Mouse (Mus musculus) limb, embryonic 13.5 days (tissue): Measurements from ENCODE around the gene Nxpe5. TPM values are rescaled to one million over a fixed set of nuclear protein-coding genes. Genes with fewer than 3 reads are reported as not detected.
"Not testable (repeated sequence)": the region's sequence is repeated elsewhere in the genome, so short reads cannot be mapped to it uniquely, and the experiment has no call there.

Source experiments
- ATAC-seq: fragments of 200-750 bp; cut with Nextera tagmentation; 2 replicates; pipeline ENCODE4 v1.8.0; 2017; ENCODE audit warnings: low read depth, moderate number of reproducible peaks, moderate TSS enrichment; ENCODE audit not compliant: low FRiP score
- H3K27ac ChIP-seq: fragments of 300-500 bp; sonication (generic); 2 replicates; pipeline ENCODE4 v1.5.1; 2015; ENCODE audit warnings: inconsistent platforms, mild to moderate bottlenecking, moderate library complexity
- H3K27me3 ChIP-seq: fragments of 300-500 bp; sonication (generic); 2 replicates; pipeline ENCODE4 v1.6.1; 2015; ENCODE audit warnings: mild to moderate bottlenecking, inconsistent platforms
- H3K36me3 ChIP-seq: fragments of 300-500 bp; sonication (generic); 2 replicates; pipeline ENCODE4 v1.6.1; 2015; ENCODE audit warnings: inconsistent platforms, mild to moderate bottlenecking, moderate library complexity
- H3K4me1 ChIP-seq: fragments of 300-500 bp; sonication (generic); 2 replicates; pipeline ENCODE4 v1.6.1; 2015; ENCODE audit warnings: inconsistent platforms
- H3K4me2 ChIP-seq: fragments of 300-500 bp; sonication (generic); replicated peaks from 2 replicates; pipeline ENCODE4 v1.6.1; 2015; ENCODE audit warnings: inconsistent platforms, mild to moderate bottlenecking, moderate library complexity
- H3K4me3 ChIP-seq: fragments of 300-500 bp; sonication (generic); 2 replicates; pipeline ENCODE4 v1.5.1; 2015; ENCODE audit warnings: moderate library complexity, mild to moderate bottlenecking, inconsistent platforms
- H3K9ac ChIP-seq: fragments of 300-500 bp; sonication (generic); 2 replicates; pipeline ENCODE4 v1.6.1; 2015; ENCODE audit warnings: mild to moderate bottlenecking, inconsistent platforms
- H3K9me3 ChIP-seq: fragments of 300-500 bp; sonication (generic); 2 replicates; pipeline ENCODE4 v1.6.1; 2016; ENCODE audit warnings: inconsistent platforms
- WGBS: fragments of 180-500 bp; shearing (Covaris S2); methylation state at CpG from one replicate; pipeline ENCODE4 v1.1.7; 2015; 5-methylcytosine and 5-hydroxymethylcytosine counted together
- polyA plus RNA-seq: library from polyadenylated mRNA; unstranded; fragments of >200 nt; fragmentation: Nextera tagmentation; extraction: Ambion mirVana; gene quantifications from 2 replicates; pipeline ENCODE4 v1.2.1, GENCODE M21; 2015

Gene Nxpe5
- polyA plus RNA-seq, result not detected in 2 replicates

DNA sequence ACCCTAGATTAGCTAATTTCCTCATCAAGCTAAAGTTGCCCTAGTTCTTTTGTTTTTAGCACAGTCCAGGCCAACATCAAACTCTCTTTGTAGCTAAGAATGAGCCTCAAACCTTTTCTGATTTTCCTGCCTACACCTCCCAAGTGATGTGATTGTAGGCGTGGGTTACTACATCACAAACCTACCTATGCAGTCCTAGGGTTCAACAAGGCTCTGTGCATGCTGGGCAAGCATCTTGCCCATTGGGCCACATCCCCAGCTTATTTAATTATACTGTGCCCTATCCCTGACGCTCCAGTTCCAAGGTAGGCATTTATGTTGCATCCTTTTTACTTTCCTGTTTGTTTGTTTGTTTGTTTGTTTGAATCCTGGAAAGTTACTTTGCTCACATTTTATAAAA is at the start of gene Nxpe5:
Nxpe5 (plus strand) TSS at position 199 of the 400 bp plus-strand sequence.
- H3K4me3 ChIP-seq, result no peak within 1 kb of the TSS
- WGBS, result 36% methylated on average over 2 of the region's 2 CpGs
- no peak for ATAC-seq
- H3K4me2 ChIP-seq, result no peak within 1 kb of the TSS
- H3K27ac ChIP-seq, result no peak within 1 kb of the TSS
- H3K4me1 ChIP-seq, result no peaks in the 10 kb centered on the region
- no peaks in the 10 kb centered on the region for H3K9me3 ChIP-seq
- H3K27me3 ChIP-seq, result no peaks in the 10 kb centered on the region
- H3K36me3 ChIP-seq, result no peaks in the 10 kb centered on the region
- no peak within 1 kb of the TSS for H3K9ac ChIP-seq

- Histone ChIP-seq H3K4me2 (peak within 1 kb of the TSS; percentile 72), H3K27ac (peak within 1 kb of the TSS; percentile 85), H3K9ac (peak within 1 kb of the TSS; percentile 81), H3K36me3 (peaks cover 48% of the 10 kb centered on the region), H3K9me3 (no peaks in the 10 kb centered on the region), H3K4me3 (peak within 1 kb of the TSS; percentile 78), H3K27me3 (no peaks in the 10 kb centered on the region), H3K4me1 (peaks cover 19% of the 10 kb centered on the region)
- WGBS, result under 1% methylated on average over 31 of the region's 31 CpGs
- peak; percentile 86 for ATAC-seq
Measured at GRCm38 (mm10) chr5:138186950-138187638, 38.6 kb upstream of the Nxpe5 start, which contains the start of the genes Taf6 and Cnpy4. Gene Taf6 (minus strand): TSS chr5:138187451. Gene Cnpy4 (plus strand): TSS chr5:138187485.

DNA sequence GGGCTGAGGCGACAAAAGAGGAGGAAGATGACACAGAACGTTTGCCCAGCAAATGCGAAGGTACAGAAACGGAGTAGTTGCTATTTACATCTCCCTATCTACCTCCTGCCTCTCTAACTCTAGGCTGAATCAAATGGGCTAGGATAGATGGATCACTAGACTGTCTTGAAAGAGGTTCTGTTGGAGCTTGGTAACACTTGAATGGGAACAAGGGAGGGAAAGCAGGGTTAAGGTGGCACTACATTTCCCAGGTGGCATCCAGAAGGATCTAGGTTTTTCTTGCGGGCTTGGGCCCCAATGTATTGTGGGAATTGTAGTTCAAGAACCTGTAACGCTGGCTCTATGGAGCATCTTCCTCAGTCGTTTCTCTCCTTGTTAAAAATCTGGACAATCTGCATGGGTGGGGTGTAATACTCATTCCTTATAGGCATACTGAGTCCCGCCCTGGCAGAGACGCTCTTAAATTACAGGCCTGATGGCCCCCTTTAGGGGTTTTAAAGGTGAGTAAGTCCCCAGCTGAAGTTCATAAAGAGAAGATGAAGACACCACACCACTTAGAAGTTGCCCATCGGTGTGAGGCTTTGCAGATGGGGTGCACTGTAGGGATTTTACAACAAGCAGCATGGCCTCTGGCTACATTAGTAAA is 37.9 kb upstream of the Nxpe5 start:
- Histone ChIP-seq H3K4me1 (peaks cover 19% of the 10 kb centered on the region), H3K27ac (peak overlapping the region; percentile 78), H3K9ac (peak overlapping the region; percentile 81), H3K9me3 (no peaks in the 10 kb centered on the region), H3K27me3 (no peaks in the 10 kb centered on the region), H3K4me3 (peak overlapping the region; percentile 78), H3K4me2 (peak overlapping the region; percentile 72), H3K36me3 (peaks cover 48% of the 10 kb centered on the region)
- WGBS, result 1% methylated on average over 10 of the region's 10 CpGs
- ATAC-seq, result peak; percentile 84

GRCm38 (mm10) chr5:138193771-138194727 is 31.6 kb upstream of the Nxpe5 start, which contains the start of gene Mblac1:
Gene Mblac1 (plus strand): TSS chr5:138194314.
- Histone ChIP-seq H3K4me3 (peak within 1 kb of the TSS; percentile 75), H3K4me1 (peaks cover 10% of the 10 kb centered on the region), H3K36me3 (peaks cover 38% of the 10 kb centered on the region), H3K27me3 (no peaks in the 10 kb centered on the region), H3K9me3 (no peaks in the 10 kb centered on the region), H3K27ac (peak within 1 kb of the TSS; percentile 83), H3K9ac (peak within 1 kb of the TSS; percentile 86), H3K4me2 (peak within 1 kb of the TSS; percentile 81)
- peak; percentile 86 for ATAC-seq
- 7% methylated on average over 53 of the region's 54 CpGs for WGBS

DNA sequence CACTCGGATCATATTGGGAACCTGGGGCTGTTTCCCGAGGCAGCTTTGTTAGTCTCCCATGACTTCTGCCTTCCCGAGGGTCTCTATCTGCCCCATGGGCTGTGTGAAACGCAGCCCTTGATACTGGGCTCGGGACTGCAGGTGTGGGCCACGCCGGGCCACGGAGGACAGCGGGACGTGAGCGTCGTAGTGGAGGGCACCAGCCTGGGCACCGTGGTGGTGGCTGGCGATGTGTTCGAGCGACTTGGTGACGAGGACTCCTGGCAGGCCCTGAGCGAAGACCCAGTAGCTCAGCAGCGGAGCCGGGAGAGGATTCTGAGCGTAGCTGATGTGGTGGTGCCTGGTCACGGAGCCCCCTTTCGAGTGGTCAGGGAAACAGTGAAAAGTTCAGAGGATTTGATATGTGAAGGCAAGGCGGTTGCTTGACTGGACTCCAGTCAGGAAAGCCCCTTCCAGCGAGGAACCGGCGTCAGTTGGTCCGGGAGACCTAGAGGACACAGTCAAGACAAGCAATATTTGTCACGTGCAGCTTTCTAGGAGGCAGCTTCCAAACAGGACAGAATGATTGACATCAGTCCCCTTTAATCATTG is 30.8 kb upstream of the Nxpe5 start:
- peak overlapping the region; percentile 86 for H3K9ac ChIP-seq
- peak overlapping the region; percentile 81 for H3K4me2 ChIP-seq
- H3K27me3 ChIP-seq, result no peaks in the 10 kb centered on the region
- peaks cover 10% of the 10 kb centered on the region for H3K4me1 ChIP-seq
- peaks cover 32% of the 10 kb centered on the region for H3K36me3 ChIP-seq
- H3K9me3 ChIP-seq, result no peaks in the 10 kb centered on the region
- peak overlapping the region; percentile 83 for H3K27ac ChIP-seq
- peak overlapping the region; percentile 75 for H3K4me3 ChIP-seq
- peak; percentile 57 for ATAC-seq
- whole genome bisulfite sequencing, result 2% methylated on average over 29 of the region's 29 CpGs

GRCm38 (mm10) chr5:138195463-138195862 is 30.2 kb upstream of the Nxpe5 start:
- Histone ChIP-seq H3K4me1 (peaks cover 10% of the 10 kb centered on the region), H3K27me3 (no peaks in the 10 kb centered on the region), H3K36me3 (peaks cover 26% of the 10 kb centered on the region), H3K4me3 (peak overlapping the region; percentile 75), H3K9me3 (no peaks in the 10 kb centered on the region), H3K27ac (no peak overlapping the region), H3K4me2 (peak overlapping the region; percentile 81), H3K9ac (0 out of 2 replicates have a peak overlapping the region, but pooled peaks have one; percentile 86)
- 78% methylated on average over 7 of the region's 7 CpGs for WGBS
- no peak for ATAC-seq

- Histone ChIP-seq H3K4me1 (peaks cover 10% of the 10 kb centered on the region), H3K27me3 (no peaks in the 10 kb centered on the region), H3K4me3 (no peak overlapping the region), H3K9me3 (peaks cover 4% of the 10 kb centered on the region; the same call in 1 of the 2 replicates), H3K27ac (no peak overlapping the region), H3K9ac (no peak overlapping the region), H3K36me3 (no peaks in the 10 kb centered on the region), H3K4me2 (no peak overlapping the region)
- whole genome bisulfite sequencing, result 15% methylated on average over 1 of the region's 1 CpGs
- ATAC-seq, result no peak
Measured at GRCm38 (mm10) chr5:138199576-138199975, 26.1 kb upstream of the Nxpe5 start.

- Histone ChIP-seq H3K9me3 (peaks cover 12% of the 10 kb centered on the region), H3K27me3 (no peaks in the 10 kb centered on the region), H3K36me3 (no peaks in the 10 kb centered on the region), H3K27ac (no peak overlapping the region), H3K9ac (no peak overlapping the region), H3K4me2 (no peak overlapping the region), H3K4me1 (no peaks in the 10 kb centered on the region), H3K4me3 (no peak overlapping the region)
- ATAC-seq, result no peak
- 88% methylated on average over 3 of the region's 3 CpGs for WGBS
Measured at GRCm38 (mm10) chr5:138202086-138202485, 23.6 kb upstream of the Nxpe5 start.

DNA sequence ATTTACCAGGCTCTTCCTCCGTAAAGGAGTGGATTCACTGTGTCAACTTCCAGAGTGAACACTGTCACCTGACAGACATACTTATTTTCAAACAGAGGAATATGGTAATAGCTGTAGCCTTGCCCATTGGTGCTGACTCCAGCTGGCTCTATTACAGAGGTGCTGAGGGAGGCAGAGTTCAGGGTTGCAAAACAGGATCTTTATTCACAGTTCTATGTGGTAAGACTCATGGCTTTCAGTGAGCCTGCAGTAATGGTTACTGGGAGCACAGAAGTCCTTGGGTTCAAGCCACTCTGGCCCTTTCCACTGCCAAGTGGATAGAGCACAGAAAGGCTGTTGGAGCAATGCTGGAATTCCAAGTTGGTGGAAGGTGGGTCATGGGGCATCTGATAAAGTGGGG is 18.4 kb upstream of the Nxpe5 start:
- no peak for ATAC-seq
- H3K9me3 ChIP-seq, result peaks cover 12% of the 10 kb centered on the region
- no peak overlapping the region for H3K4me3 ChIP-seq
- H3K4me2 ChIP-seq, result no peak overlapping the region
- H3K27ac ChIP-seq, result no peak overlapping the region
- H3K27me3 ChIP-seq, result no peaks in the 10 kb centered on the region
- H3K4me1 ChIP-seq, result no peaks in the 10 kb centered on the region
- no peak overlapping the region for H3K9ac ChIP-seq
- H3K36me3 ChIP-seq, result no peaks in the 10 kb centered on the region
- whole genome bisulfite sequencing, result 84% methylated on average over 1 of the region's 1 CpGs

DNA sequence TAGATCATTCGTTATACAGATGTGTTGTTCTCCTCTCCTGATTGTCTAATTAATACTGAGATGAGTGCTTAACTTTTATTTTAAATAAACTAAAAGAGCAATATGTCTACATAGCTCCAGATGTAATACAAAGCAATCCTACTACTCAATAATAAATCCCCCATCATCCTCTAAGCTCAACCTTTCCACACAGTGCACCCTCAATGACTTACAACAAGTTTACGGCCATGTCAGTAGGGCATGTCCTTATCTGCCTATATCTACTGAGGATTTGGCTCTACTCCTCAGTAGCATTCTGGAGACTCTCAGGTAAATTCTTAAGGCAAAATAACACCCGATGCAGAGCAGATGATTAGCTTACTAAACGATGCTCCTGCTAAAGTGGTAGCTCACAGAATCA is 17.8 kb upstream of the Nxpe5 start:
- H3K27me3 ChIP-seq, result no peaks in the 10 kb centered on the region
- H3K36me3 ChIP-seq, result no peaks in the 10 kb centered on the region
- H3K9ac ChIP-seq, result no peak overlapping the region
- no peak overlapping the region for H3K4me2 ChIP-seq
- H3K4me1 ChIP-seq, result no peaks in the 10 kb centered on the region
- no peak overlapping the region for H3K4me3 ChIP-seq
- 83% methylated on average over 4 of the region's 4 CpGs for WGBS
- H3K27ac ChIP-seq, result no peak overlapping the region
- no peak for ATAC-seq
- peaks cover 12% of the 10 kb centered on the region for H3K9me3 ChIP-seq

GRCm38 (mm10) chr5:138216632-138217031 is 9.1 kb upstream of the Nxpe5 start:
- H3K4me2 ChIP-seq, H3K4me1 ChIP-seq, H3K4me3 ChIP-seq, H3K36me3 ChIP-seq, H3K27me3 ChIP-seq, H3K27ac ChIP-seq, ATAC-seq, H3K9ac ChIP-seq: not testable (repeated sequence)
- peaks cover 31% of the 10 kb centered on the region for H3K9me3 ChIP-seq
- 96% methylated on average over 13 of the region's 13 CpGs for WGBS
